Mouse (Mus musculus) small intestine, adult 10 weeks (tissue): ENCODE data around the gene Nme3. TPM values are rescaled to one million over a fixed set of nuclear protein-coding genes. Genes with fewer than 3 reads are reported as not detected.

Experiments used
- polyA plus RNA-seq: library from polyadenylated mRNA; stranded (reverse); fragments of 350-450 nt; fragmentation: Illumina TruSeq; extraction: RNeasy Lipid Tissue Mini Kit (QIAGEN cat#74804); gene quantifications from one replicate; pipeline ENCODE4 v1.2.3, GENCODE M21; 2014; ENCODE audit warnings: low replicate concordance

Nme3 gene
- 0.71 TPM for polyA plus RNA-seq

DNA sequence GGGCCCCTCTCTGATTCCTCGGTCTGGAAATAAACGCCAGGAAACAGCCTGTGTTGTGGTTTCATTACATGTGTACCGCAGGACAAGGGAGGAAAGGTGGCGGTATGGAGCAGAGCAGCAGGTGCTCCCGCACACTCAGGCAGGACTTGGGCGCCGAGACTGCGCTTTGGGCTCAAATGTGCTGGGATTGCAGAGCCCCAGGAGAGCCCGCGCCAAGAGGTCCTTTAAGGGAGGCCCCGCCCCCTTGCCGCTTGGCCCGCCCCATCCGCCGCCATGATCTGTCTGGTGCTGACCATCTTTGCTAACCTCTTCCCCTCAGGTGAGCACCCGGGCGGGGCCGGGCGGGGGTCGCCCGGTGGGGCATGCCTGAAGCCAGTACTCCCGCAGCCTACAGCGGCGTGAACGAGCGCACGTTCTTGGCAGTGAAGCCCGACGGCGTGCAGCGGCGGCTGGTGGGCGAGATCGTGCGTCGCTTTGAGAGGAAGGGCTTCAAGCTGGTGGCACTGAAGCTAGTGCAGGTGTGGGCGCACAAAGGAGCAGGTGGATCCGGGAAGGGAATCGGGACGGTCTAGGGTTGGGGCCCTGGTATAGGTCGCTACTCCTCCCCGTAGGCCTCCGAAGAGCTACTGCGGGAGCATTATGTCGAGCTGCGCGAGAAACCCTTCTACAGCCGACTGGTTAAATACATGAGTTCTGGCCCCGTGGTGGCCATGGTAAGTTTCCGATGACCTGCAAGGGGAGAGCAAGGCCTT, at the start of gene Nme3:
Gene Nme3 (plus strand): TSS at position 260 of the 752 bp plus-strand sequence.

GRCm38 (mm10) chr17:24850065-24850772, 46.1 kb upstream of the Nme3 start, which contains the start of gene Fahd1:
TSS of gene Fahd1 (minus strand) at chr17:24850364.

DNA sequence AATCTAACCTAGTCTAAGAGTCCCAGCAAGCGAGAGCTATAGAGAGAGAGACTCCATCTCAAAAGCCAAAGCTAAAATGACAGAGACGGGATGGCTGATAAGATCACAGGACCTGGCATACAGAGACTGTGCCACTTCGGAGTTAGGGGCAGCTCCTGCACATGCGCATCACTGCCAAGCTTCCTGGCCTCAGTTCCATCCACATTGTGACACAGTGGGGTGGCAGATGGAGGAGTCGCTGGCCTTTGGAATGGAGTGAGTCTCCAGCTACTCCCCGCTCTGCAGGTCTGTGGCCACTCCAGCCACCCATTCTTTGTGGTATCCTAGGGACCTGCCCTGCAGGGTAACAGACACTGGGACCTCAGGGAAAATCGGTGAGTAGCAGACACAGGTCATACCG, 30.5 kb upstream of the Nme3 start, which contains the start of gene Igfals:
Gene Igfals (plus strand): TSS at position 222 of the 400 bp plus-strand sequence.

DNA sequence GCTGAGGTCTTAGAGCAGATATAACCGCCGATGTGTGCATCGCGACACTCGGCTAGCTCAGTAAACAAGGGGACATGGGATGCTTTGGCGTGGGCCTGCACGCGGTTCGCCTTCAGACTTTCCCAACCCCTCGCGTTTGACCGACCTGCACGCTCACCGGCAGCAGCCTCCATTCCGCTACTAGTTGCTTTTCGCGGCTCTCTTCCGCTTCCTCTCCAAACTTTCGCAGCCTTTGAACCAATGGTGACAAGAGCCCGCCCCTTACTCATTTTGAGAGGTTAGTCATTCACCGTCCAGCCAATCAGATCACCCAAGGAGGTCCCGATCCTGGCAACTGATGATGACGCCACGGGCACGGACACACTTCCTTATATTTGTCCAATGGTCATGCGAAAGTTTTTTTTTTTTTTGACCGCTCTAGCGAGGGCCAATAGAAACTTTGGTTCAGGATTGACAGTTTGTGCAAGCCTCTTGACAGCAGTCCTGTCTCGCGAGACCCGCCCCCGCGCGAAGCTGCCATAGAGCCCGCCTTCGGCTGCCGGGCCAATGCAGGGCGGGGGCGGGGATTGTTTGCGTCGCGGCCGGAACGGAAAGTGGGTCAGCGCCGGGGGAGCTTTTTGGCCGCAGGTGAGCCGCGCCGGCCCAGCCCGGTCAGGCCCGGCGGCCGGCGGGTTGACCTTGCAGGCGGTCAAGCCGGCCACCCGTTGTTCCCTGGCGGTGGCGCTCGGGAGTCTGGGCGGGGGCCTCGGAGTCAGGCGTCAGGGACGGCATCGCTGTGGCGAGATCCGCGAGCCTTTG, 10.0 kb upstream of the Nme3 start, which contains the start of the genes Nubp2 and Spsb3:
Gene Nubp2 (minus strand): TSS at position 216 of the 798 bp plus-strand sequence.
Gene Spsb3 (plus strand): TSS at position 510 of the 798 bp plus-strand sequence.

DNA sequence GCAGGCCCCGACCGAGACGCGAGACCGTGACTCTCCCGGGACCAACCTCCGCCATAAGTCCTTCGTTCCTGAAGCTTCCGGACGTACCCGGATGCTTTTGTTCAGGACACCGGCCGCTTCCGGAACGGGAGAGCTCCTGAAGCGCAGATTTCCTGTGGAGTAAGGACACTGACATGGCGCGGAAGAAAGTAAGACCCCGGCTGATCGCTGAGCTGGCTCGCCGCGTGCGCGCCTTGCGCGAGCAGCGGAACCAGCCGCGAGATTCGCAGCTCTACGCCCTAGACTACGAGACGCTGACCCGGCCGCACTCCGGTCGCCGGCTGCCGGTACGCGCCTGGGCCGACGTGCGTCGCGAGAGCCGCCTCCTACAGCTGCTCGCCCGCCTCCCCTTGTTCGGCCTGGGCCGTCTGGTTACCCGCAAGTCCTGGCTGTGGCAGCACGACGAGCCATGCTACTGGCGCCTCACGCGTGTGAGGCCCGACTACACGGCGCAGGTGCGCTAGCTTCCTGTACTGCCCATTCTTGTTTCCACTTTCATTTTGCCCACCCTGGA, 1.2 kb upstream of the Nme3 start, which contains the start of the genes Eme2 and Mrps34:
Gene Eme2 (minus strand): TSS at position 93 of the 553 bp plus-strand sequence.
Gene Mrps34 (plus strand): TSS at position 122 of the 553 bp plus-strand sequence.

DNA sequence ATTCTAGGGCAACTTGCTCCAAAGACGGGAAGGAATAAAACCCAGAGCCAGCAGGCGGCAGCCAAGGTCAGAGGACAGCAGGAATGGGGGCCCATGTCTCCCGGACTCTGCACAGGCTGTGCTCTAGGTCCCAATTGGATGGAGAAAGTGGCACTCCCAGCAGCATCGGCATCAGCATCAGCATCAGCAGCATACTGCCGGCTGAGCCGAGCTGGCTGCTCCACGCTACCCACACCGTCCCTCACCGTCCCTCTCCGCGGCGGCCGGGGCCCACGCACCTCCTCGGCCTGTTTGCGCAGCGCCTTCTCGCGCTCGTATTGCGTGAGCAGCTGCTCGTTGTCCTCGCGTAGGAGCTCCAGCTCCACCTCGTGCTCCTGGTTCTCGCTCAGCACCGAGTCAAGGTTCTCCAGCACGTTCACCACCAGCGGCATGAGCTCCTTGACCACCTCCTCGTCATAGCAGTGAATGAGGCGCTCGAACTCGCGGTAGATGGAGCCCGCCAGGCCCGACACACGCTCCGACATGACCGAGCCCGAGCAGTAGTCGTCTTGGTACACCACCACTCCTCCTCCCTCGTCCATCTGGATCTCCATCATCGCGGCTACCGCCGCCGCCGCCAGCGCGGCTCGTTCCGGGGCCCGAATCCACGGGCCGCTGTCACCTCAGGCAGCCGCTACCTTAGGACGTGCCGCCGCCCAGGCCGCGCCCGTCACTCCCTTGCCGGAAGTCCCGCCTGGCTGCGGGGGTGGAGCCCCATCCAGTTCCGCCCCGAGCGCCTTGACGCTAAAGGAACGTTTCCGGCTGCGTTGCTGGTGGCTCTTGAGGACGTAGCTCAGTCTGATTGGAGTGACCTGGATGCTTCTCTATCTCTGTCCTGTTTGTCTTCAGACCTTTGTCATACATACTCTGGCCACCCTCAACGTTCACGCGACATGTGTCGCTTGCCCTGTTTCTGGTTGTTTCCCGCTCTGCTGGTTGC, 40.2 kb downstream of the Nme3 start, which contains the start of gene Mapk8ip3:
Gene Mapk8ip3 (minus strand): TSS at position 719 of the 979 bp plus-strand sequence.

Other genes starting within 250 kb of the Nme3 start
- 3.3 TPM for gene Slc9a3r2, start 246.2 kb upstream of the Nme3 start, polyA plus RNA-seq
- not detected for gene Npw, start 238.0 kb upstream of the Nme3 start, polyA plus RNA-seq
- gene Zfp598, start 226.8 kb upstream of the Nme3 start, polyA plus RNA-seq: 1.8 TPM
- 0.37 TPM for gene Syngr3, start 206.5 kb upstream of the Nme3 start, polyA plus RNA-seq
- gene Gfer, start 200.3 kb upstream of the Nme3 start, polyA plus RNA-seq: 6.1 TPM
- gene Noxo1, start 200.3 kb upstream of the Nme3 start, polyA plus RNA-seq: 3.7 TPM
- not detected for gene Tbl3, start 188.8 kb upstream of the Nme3 start, polyA plus RNA-seq
- not detected for gene Rnf151, start 178.4 kb upstream of the Nme3 start, polyA plus RNA-seq
- gene Rps2, start 178.4 kb upstream of the Nme3 start, polyA plus RNA-seq: 275 TPM
- gene Ndufb10, start 172.0 kb upstream of the Nme3 start, polyA plus RNA-seq: 66.2 TPM
- not detected for gene Rpl3l, start 168.7 kb upstream of the Nme3 start, polyA plus RNA-seq
- gene Msrb1, start 159.9 kb upstream of the Nme3 start, polyA plus RNA-seq: 2.0 TPM
- not detected for gene Hs3st6, start 143.5 kb upstream of the Nme3 start, polyA plus RNA-seq
- 1.4 TPM for gene Meiob, start 92.2 kb upstream of the Nme3 start, polyA plus RNA-seq
- 13.4 TPM for gene Hagh, start 56.4 kb upstream of the Nme3 start, polyA plus RNA-seq
- 510 TPM for gene Fahd1, start 46.1 kb upstream of the Nme3 start, polyA plus RNA-seq
- not detected for gene Igfals, start 30.5 kb upstream of the Nme3 start, polyA plus RNA-seq
- 1.6 TPM for gene Nubp2, start 10.2 kb upstream of the Nme3 start, polyA plus RNA-seq
- gene Spsb3, start 9.9 kb upstream of the Nme3 start, polyA plus RNA-seq: not detected
- gene Eme2, start 1.4 kb upstream of the Nme3 start, polyA plus RNA-seq: 1.1 TPM
- gene Mrps34, start 1.4 kb upstream of the Nme3 start, polyA plus RNA-seq: not detected
- 3.5 TPM for gene Mapk8ip3, start 40.5 kb downstream of the Nme3 start, polyA plus RNA-seq
- 65.7 TPM for gene Jpt2, start 64.2 kb downstream of the Nme3 start, polyA plus RNA-seq
- 7.6 TPM for gene Cramp1l, start 119.3 kb downstream of the Nme3 start, polyA plus RNA-seq
- 3.7 TPM for gene Ift140, start 119.6 kb downstream of the Nme3 start, polyA plus RNA-seq
- gene Tmem204, start 187.1 kb downstream of the Nme3 start, polyA plus RNA-seq: 2.1 TPM
- gene Telo2, start 219.5 kb downstream of the Nme3 start, polyA plus RNA-seq: 0.11 TPM
- not detected for gene Ptx4, start 224.3 kb downstream of the Nme3 start, polyA plus RNA-seq
- gene Clcn7, start 236.9 kb downstream of the Nme3 start, polyA plus RNA-seq: 2.5 TPM